Mouse (Mus musculus) forebrain, embryonic 10.5 days (tissue): ENCODE results near the gene Qars. TPM values are rescaled to one million over a fixed set of nuclear protein-coding genes. Genes with fewer than 3 reads are reported as not detected.

Experiments used
- DNase-seq: peaks from one replicate; pipeline ENCODE4 v3.0.0-alpha.2; 2017; ENCODE audit warnings: low spot score; ENCODE audit errors: extremely low spot score
- H3K27ac ChIP-seq: fragments of 300-500 bp; sonication (generic); 2 replicates; pipeline ENCODE4 v1.5.1; 2016; ENCODE audit warnings: mild to moderate bottlenecking
- H3K27me3 ChIP-seq: fragments of 300-500 bp; sonication (generic); 2 replicates; pipeline ENCODE4 v1.6.1; 2016; ENCODE audit warnings: mild to moderate bottlenecking; ENCODE audit not compliant: poor library complexity, severe bottlenecking
- H3K36me3 ChIP-seq: fragments of 300-500 bp; sonication (generic); replicated peaks from 2 replicates; pipeline ENCODE4 v1.6.1; 2016; ENCODE audit warnings: mild to moderate bottlenecking, moderate library complexity
- H3K4me1 ChIP-seq: fragments of 300-500 bp; sonication (generic); 2 replicates; pipeline ENCODE4 v1.6.1; 2016
- H3K4me3 ChIP-seq: fragments of 300-500 bp; sonication (generic); 2 replicates; pipeline ENCODE4 v1.5.1; 2016; ENCODE audit warnings: mild to moderate bottlenecking, moderate library complexity
- H3K9me3 ChIP-seq: fragments of 300-500 bp; sonication (generic); 2 replicates; pipeline ENCODE4 v1.6.1; 2016; ENCODE audit warnings: mild to moderate bottlenecking, moderate library complexity
- WGBS: fragments of 180-500 bp; shearing (Covaris S2); methylation state at CpG from one replicate; pipeline ENCODE4 v1.1.7; 2016; 5-methylcytosine and 5-hydroxymethylcytosine counted together
- polyA plus RNA-seq: library from polyadenylated mRNA; unstranded; fragments of >200 nt; fragmentation: Nextera tagmentation; extraction: Ambion mirVana; gene quantifications from 2 replicates; pipeline ENCODE4 v1.2.1, GENCODE M21; 2016

Qars gene
- polyA plus RNA-seq, 1 experiment from 2014 or later = 117 TPM

DNA sequence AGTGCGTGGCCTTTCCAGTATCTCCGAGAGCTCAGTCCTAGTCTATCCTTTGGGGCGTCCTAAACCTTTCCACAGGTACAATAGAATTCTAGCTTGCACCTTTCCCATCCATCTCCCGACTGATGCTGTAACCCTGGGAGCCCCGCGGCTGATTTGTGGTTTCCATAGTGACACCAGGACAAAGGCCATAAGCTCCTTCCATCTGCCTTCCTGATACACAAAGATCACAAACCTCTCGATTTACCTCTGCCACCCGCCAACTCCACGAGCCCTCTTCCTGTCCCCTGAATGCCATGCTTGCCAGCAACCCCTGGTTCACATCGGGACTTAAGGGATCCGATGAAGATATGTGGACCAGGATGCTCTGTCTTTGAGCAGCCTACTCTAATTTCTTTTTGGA lies 28.3 kb upstream of the Qars start:
- Histone ChIP-seq H3K4me3 (peak overlapping the region; percentile 64), H3K4me1 (peaks cover 37% of the 10 kb centered on the region), H3K27ac (peak overlapping the region; percentile 91), H3K27me3 (no peaks in the 10 kb centered on the region), H3K36me3 (peaks cover 34% of the 10 kb centered on the region), H3K9me3 (no peaks in the 10 kb centered on the region)
- 31% methylated on average over 11 of the region's 11 CpGs for WGBS
- DNase-seq = no peak

DNA sequence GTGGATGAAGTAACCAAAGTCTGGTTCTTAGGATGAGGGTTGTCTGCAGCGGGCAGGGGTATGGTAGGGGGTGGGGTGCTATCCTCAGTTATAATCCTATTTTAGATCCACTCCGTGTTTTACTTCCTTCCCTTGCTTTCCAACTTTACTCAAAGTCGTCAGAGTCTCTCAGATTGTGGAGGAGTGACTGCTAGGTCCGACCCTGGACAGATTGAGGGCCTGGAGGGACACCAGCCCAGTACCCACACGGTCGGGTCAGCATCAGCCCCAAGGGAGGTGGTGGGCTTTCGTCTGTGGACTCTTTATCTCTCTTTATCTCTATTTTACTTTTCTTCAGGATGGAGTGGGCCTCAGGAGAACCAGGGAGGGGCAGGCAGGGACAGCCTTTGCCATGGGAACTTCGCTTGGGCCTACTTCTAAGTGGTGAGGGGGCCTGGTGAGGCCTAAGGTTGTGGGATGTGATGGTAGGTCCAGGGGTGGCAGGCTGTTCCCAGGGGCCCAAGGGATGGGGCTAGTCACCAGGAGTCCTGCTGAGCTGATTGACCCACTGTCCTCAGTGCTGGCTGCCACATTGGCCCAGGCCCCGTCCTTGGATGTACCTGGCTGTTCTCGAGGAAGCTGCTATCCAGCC lies 27.7 kb upstream of the Qars start, which contains the start of gene Lamb2:
Gene Lamb2, plus strand, starts transcription at position 16 of the 631 bp plus-strand sequence.
- DNase-seq = peak; percentile 44
- Histone ChIP-seq H3K36me3 (peaks cover 39% of the 10 kb centered on the region), H3K9me3 (no peaks in the 10 kb centered on the region), H3K27ac (peak within 1 kb of the TSS; percentile 91), H3K4me1 (peaks cover 37% of the 10 kb centered on the region), H3K4me3 (peak within 1 kb of the TSS; percentile 64), H3K27me3 (no peaks in the 10 kb centered on the region)
- WGBS = 12% methylated on average over 10 of the region's 10 CpGs

DNA sequence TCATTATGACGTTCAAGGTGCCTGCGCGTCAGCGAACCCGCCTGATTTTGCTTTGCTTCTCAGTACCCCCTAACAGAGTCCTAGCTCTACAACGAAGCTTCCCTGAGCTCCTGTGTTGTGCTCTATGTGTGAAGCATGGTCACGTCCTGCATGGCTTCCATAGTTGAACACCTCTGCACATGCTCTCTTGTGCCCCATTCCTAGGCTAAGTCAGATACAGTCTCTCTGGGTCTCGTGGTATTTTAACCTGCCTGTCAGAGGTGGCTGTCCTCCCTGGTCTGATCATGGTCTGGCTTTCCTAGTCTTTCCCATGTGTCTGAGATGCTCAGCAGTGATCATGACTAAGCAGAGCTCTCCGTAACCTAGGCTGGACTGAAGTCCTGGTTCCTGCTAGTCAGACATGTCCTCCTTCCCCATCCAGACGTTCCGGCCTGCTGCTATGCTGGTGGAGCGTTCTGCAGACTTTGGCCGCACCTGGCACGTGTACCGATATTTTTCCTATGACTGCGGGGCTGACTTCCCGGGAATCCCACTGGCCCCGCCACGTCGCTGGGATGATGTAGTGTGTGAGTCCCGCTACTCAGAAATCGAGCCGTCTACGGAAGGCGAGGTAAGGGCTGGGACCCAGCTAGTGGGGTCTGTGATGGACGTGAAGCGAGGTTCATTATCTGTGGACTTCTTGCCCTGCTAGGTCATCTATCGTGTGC lies 26.5 kb upstream of the Qars start:
- 94% methylated on average over 28 of the region's 28 CpGs for WGBS

DNA sequence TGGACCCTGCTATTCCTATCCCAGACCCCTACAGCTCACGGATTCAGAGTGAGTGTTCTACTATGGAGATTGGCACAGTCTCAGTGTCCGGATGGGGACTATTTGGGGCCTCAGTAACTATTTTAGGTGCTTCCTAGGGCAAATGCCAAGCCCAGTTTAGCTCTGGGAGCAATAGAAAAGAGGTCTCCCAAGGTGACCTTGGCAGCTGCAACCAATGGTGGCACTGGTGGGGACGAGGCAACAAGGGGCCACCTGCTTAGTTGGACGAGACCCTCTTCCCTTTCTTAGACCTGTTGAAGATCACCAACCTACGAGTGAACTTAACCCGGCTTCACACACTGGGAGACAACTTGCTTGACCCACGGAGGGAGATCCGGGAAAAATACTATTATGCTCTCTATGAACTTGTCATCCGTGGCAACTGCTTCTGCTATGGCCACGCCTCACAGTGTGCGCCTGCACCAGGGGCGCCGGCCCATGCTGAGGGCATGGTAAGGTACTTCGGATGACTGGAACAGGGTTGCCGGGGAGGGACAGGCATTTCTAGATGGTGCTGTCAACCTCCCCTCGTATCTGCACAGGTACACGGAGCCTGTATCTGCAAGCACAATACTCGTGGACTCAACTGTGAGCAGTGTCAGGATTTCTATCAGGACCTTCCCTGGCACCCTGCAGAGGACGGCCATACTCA lies 25.8 kb upstream of the Qars start:
- WGBS = 93% methylated on average over 19 of the region's 19 CpGs
- no peak overlapping the region for H3K4me3 ChIP-seq
- peaks cover 37% of the 10 kb centered on the region for H3K4me1 ChIP-seq
- no peaks in the 10 kb centered on the region for H3K9me3 ChIP-seq
- no peak for DNase-seq
- no peak overlapping the region for H3K27ac ChIP-seq
- H3K27me3 ChIP-seq = no peaks in the 10 kb centered on the region
- H3K36me3 ChIP-seq = peaks cover 58% of the 10 kb centered on the region

More for the DNA sequence above, 26.5 kb upstream of the Qars start:
- Histone ChIP-seq H3K36me3 (peaks cover 51% of the 10 kb centered on the region), H3K27me3 (no peaks in the 10 kb centered on the region), H3K4me3 (peak overlapping the region; percentile 64; the same call in 1 of the 2 replicates), H3K27ac (peak overlapping the region; percentile 91; the same call in 1 of the 2 replicates), H3K4me1 (peaks cover 37% of the 10 kb centered on the region), H3K9me3 (no peaks in the 10 kb centered on the region)
- DNase-seq = no peak

DNA sequence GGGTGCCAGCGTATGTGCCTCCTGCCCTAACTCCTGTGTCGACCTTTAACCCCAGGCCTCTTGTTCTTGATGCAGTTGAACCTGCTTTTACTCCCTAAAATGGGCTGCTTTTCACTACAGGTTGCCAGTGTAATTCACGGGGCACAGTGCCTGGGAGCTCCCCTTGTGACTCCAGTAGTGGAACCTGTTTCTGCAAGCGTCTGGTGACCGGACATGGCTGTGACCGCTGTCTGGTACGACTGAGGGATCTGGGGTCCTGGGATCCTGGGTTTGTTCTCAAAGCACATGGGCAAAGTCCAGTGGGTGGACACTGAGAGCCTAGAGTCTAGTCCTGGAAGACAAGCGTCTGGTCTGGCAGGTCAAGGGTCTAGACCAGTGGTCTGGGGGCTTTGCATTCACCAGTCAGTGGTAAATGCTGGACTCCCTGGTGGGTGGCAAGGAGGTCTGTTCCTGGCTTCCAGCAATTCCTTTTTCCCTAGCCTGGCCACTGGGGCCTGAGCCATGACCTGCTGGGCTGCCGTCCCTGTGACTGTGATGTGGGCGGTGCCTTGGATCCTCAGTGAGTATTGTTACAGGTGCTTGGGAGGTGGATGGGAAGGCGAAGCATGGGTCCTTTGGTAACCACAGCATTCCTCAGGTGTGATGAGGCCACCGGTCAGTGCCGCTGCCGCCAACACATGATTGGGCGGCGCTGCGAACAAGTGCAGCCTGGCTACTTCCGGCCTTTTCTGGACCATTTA lies 24.3 kb upstream of the Qars start:
- WGBS = 94% methylated on average over 18 of the region's 18 CpGs
- H3K9me3 ChIP-seq = no peaks in the 10 kb centered on the region
- peaks cover 32% of the 10 kb centered on the region for H3K4me1 ChIP-seq
- peaks cover 73% of the 10 kb centered on the region for H3K36me3 ChIP-seq
- H3K4me3 ChIP-seq = no peak overlapping the region
- H3K27me3 ChIP-seq = no peaks in the 10 kb centered on the region
- no peak overlapping the region for H3K27ac ChIP-seq
- no peak for DNase-seq

DNA sequence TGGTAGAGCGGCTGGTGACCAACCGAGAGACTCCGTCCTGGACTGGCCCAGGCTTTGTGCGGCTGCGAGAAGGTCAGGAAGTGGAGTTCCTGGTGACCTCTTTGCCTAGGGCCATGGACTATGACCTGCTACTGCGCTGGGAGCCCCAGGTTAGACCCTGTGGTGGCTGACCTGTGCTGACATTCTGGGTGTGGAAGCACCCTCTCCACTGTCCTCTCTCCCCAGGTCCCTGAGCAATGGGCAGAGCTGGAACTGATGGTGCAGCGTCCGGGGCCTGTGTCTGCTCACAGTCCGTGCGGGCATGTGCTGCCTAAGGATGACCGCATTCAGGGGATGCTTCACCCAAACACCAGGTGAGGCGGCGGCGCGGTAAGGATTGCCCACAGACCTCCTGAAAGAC lies 23.5 kb upstream of the Qars start:
- DNase-seq = no peak
- Histone ChIP-seq H3K27me3 (no peaks in the 10 kb centered on the region), H3K4me3 (no peak overlapping the region), H3K36me3 (peaks cover 81% of the 10 kb centered on the region), H3K4me1 (peaks cover 24% of the 10 kb centered on the region), H3K9me3 (no peaks in the 10 kb centered on the region), H3K27ac (no peak overlapping the region)
- WGBS = 96% methylated on average over 15 of the region's 15 CpGs

DNA sequence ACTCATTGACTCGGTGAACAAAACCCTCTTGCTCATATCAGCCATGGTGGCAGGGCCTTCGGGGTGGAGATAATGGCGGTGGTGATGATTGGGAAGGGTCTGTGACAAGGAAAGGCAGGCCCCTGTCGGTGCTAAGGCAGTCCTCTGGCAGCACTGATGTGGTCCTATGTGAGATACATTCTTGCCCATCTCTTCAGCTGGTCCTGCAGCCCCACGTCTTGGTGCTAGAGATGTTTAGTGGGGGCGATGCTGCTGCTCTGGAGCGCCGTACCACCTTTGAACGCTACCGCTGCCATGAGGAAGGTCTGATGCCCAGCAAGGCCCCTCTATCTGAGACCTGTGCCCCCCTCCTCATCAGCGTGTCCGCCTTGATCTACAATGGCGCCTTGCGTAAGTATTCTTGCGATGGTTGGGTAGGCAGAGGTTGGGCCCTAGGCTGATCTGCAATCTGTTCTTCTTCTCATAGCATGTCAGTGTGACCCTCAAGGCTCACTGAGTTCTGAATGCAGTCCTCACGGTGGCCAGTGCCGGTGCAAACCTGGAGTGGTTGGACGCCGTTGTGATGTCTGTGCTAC lies 22.1 kb upstream of the Qars start:
- H3K9me3 ChIP-seq = no peaks in the 10 kb centered on the region
- no peak overlapping the region for H3K27ac ChIP-seq
- peaks cover 91% of the 10 kb centered on the region for H3K36me3 ChIP-seq
- no peak for DNase-seq
- no peak overlapping the region for H3K4me3 ChIP-seq
- peaks cover 20% of the 10 kb centered on the region for H3K4me1 ChIP-seq
- H3K27me3 ChIP-seq = no peaks in the 10 kb centered on the region
- 94% methylated on average over 19 of the region's 19 CpGs for WGBS

DNA sequence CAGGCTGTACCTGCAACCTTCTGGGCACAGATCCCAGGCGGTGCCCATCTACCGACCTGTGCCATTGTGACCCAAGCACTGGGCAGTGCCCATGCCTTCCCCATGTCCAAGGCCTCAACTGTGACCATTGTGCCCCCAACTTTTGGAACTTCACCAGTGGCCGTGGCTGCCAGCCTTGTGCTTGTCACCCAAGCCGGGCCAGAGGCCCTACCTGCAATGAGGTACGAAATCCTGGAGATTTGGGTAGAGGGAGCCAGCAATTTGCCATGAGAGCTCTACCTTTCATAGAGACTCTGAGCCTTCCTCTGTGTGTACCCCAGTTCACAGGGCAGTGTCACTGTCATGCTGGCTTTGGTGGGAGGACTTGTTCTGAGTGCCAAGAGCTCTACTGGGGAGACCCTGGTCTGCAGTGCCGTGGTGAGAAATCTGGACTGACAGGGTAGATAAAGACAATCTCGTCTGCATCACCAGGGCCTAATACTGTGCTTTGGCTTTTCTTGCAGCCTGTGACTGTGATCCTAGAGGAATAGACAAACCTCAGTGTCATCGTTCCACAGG lies 20.5 kb upstream of the Qars start:
- H3K4me3 ChIP-seq = no peak overlapping the region
- DNase-seq = no peak
- H3K27ac ChIP-seq = no peak overlapping the region
- 94% methylated on average over 8 of the region's 8 CpGs for WGBS
- H3K36me3 ChIP-seq = peaks cover 83% of the 10 kb centered on the region
- H3K4me1 ChIP-seq = peaks cover 20% of the 10 kb centered on the region
- no peaks in the 10 kb centered on the region for H3K9me3 ChIP-seq
- no peaks in the 10 kb centered on the region for H3K27me3 ChIP-seq

DNA sequence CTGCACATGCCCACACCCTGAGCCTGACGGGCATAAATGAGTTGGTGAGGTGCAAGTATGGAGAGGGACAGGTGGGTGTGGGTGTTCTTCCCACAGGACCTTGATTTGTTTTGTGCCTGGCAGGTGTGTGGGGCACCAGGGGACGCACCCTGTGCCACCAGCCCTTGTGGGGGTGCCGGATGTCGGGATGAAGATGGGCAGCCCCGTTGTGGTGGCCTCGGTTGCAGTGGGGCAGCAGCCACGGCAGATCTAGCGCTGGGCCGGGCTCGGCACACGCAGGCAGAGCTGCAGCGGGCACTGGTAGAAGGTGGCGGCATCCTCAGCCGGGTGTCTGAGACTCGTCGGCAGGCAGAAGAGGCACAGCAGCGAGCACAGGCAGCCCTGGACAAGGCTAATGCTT lies 19.1 kb upstream of the Qars start:
- no peaks in the 10 kb centered on the region for H3K27me3 ChIP-seq
- H3K27ac ChIP-seq = no peak overlapping the region
- no peak overlapping the region for H3K4me3 ChIP-seq
- no peaks in the 10 kb centered on the region for H3K9me3 ChIP-seq
- 92% methylated on average over 17 of the region's 17 CpGs for WGBS
- peaks cover 27% of the 10 kb centered on the region for H3K4me1 ChIP-seq
- peaks cover 83% of the 10 kb centered on the region for H3K36me3 ChIP-seq
- DNase-seq = no peak

DNA sequence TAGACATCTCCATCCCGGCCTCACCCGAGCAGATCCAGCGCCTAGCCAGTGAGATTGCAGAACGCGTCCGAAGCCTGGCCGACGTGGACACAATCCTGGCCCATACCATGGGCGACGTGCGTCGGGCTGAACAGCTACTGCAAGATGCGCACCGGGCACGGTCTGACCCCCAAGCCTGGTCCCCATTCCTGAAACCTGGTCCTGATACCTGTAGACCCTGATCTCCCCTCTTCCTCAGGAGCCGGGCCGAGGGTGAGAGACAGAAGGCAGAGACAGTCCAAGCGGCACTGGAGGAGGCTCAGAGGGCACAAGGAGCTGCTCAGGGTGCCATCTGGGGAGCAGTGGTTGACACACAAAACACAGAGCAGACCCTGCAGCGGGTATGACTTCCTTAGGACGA lies 18.3 kb upstream of the Qars start:
- DNase-seq = no peak
- 96% methylated on average over 20 of the region's 20 CpGs for WGBS
- Histone ChIP-seq H3K9me3 (no peaks in the 10 kb centered on the region), H3K36me3 (peaks cover 83% of the 10 kb centered on the region), H3K27ac (peak overlapping the region; percentile 95; the same call in 1 of the 2 replicates), H3K4me1 (peaks cover 27% of the 10 kb centered on the region), H3K27me3 (no peaks in the 10 kb centered on the region), H3K4me3 (peak overlapping the region; percentile 89; the same call in 1 of the 2 replicates)

DNA sequence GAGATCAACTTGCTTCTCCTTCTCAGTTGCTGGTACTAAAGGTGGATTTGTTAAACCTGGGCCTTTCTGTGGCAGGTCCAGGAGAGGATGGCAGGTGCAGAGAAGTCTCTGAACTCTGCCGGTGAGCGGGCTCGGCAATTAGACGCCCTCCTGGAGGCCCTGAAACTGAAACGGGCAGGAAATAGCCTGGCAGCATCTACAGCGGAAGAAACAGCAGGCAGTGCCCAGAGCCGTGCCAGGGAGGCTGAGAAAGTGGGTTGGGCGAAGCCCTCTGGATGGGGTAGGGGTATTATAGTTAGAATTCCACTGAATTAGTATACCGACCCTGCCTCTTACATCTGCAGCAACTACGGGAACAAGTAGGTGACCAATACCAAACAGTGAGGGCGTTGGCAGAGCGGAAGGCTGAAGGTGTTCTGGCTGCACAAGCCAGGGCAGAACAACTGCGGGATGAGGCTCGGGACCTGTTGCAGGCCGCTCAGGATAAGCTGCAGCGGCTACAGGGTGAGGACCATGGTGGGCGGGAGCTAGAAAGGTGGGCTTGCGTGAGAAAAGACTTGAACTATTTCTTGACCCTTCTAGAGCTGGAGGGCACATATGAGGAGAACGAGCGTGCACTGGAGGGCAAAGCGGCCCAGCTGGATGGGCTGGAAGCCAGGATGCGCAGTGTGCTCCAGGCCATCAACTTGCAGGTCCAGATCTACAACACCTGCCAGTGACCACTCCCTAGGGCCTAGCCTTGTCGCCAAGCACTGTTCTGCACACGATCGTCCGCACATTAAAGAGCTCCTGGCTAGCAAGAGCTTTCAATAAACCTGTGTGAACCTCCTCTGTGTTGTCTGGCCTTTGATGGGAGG lies 17.6 kb upstream of the Qars start:
- WGBS = 71% methylated on average over 26 of the region's 26 CpGs
- peaks cover 27% of the 10 kb centered on the region for H3K4me1 ChIP-seq
- peak overlapping the region; percentile 89 for H3K4me3 ChIP-seq
- H3K27me3 ChIP-seq = no peaks in the 10 kb centered on the region
- H3K27ac ChIP-seq = peak overlapping the region; percentile 95
- DNase-seq = peak; percentile 23
- H3K9me3 ChIP-seq = no peaks in the 10 kb centered on the region
- H3K36me3 ChIP-seq = peaks cover 83% of the 10 kb centered on the region
